Mouse (Mus musculus) forebrain, embryonic 15.5 days (tissue): Measurements from ENCODE around the gene Ahnak2. TPM values are rescaled to one million over a fixed set of nuclear protein-coding genes. Genes with fewer than 3 reads are reported as not detected.

Experiments
- ATAC-seq: fragments of 200-750 bp; cut with Nextera tagmentation; replicated peaks from 2 replicates; pipeline ENCODE4 v1.8.0; 2017; ENCODE audit warnings: mild to moderate bottlenecking, moderate TSS enrichment, moderate library complexity
- H3K27ac ChIP-seq: fragments of 300-500 bp; sonication (generic); replicated peaks from 2 replicates; pipeline ENCODE4 v1.5.1; 2015; ENCODE audit warnings: mild to moderate bottlenecking, inconsistent platforms
- H3K27me3 ChIP-seq: fragments of 300-500 bp; sonication (generic); 2 replicates; pipeline ENCODE4 v1.6.1; 2015; ENCODE audit warnings: inconsistent platforms
- H3K36me3 ChIP-seq: fragments of 300-500 bp; sonication (generic); 2 replicates; pipeline ENCODE4 v1.6.1; 2015; ENCODE audit warnings: mild to moderate bottlenecking, inconsistent platforms
- H3K4me1 ChIP-seq: fragments of 300-500 bp; sonication (generic); 2 replicates; pipeline ENCODE4 v1.6.1; 2015; ENCODE audit warnings: inconsistent platforms
- H3K4me2 ChIP-seq: fragments of 300-500 bp; sonication (generic); replicated peaks from 2 replicates; pipeline ENCODE4 v1.6.1; 2015; ENCODE audit warnings: mild to moderate bottlenecking, inconsistent platforms
- H3K4me3 ChIP-seq: fragments of 300-500 bp; sonication (generic); 2 replicates; pipeline ENCODE4 v1.5.1; 2015; ENCODE audit warnings: mild to moderate bottlenecking, inconsistent platforms
- H3K9ac ChIP-seq: fragments of 300-500 bp; sonication (generic); replicated peaks from 2 replicates; pipeline ENCODE4 v1.6.1; 2015; ENCODE audit warnings: mild to moderate bottlenecking, inconsistent platforms
- H3K9me3 ChIP-seq: fragments of 300-500 bp; sonication (generic); 2 replicates; pipeline ENCODE4 v1.6.1; 2016; ENCODE audit warnings: inconsistent platforms
- WGBS: fragments of 180-500 bp; shearing (Covaris S2); methylation state at CpG from one replicate; pipeline ENCODE4 v1.1.7; 2015; ENCODE audit warnings: mixed read lengths; 5-methylcytosine and 5-hydroxymethylcytosine counted together
- polyA plus RNA-seq: library from polyadenylated mRNA; unstranded; fragments of >200 nt; fragmentation: Nextera tagmentation; extraction: Ambion mirVana; gene quantifications from 2 replicates; pipeline ENCODE4 v1.2.1, GENCODE M21; 2015

Gene Ahnak2
- polyA plus RNA-seq, 1 experiment from 2014 or later, result 1.1 TPM

GRCm38 (mm10) chr12:112791026-112791425, 11.4 kb downstream of the Ahnak2 start:
- ATAC-seq, result no peak
- H3K4me3 ChIP-seq, result no peak overlapping the region
- H3K36me3 ChIP-seq, result no peaks in the 10 kb centered on the region
- peaks cover 6% of the 10 kb centered on the region; the same call in 1 of the 2 replicates for H3K4me1 ChIP-seq
- no peaks in the 10 kb centered on the region for H3K9me3 ChIP-seq
- H3K9ac ChIP-seq, result no peak overlapping the region
- H3K4me2 ChIP-seq, result no peak overlapping the region
- 71% methylated on average over 8 of the region's 8 CpGs for WGBS
- H3K27ac ChIP-seq, result no peak overlapping the region
- no peaks in the 10 kb centered on the region for H3K27me3 ChIP-seq

DNA sequence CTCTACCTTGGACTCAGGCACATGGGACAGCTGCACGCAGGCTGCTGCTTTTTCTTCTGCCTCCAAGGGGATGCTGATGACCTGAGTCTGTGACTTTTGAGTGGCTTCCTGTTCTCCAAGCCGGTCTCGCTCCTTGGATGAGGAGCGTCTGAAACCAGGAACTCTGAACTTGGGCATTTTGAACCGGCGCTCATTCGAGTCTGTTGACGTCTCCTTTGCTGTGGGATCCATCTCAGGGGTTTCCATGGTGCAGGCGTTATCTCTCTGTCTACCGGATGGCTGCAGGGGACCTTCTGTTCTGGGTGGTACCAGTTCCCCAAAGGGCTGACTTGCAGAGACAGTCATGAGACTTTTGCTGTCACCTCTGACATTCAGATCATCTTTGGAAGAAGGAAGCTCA, 28.0 kb downstream of the Ahnak2 start:
- Histone ChIP-seq H3K4me1 (no peaks in the 10 kb centered on the region), H3K9me3 (no peaks in the 10 kb centered on the region), H3K36me3 (no peaks in the 10 kb centered on the region), H3K9ac (no peak overlapping the region), H3K4me3 (no peak overlapping the region), H3K4me2 (no peak overlapping the region), H3K27ac (no peak overlapping the region), H3K27me3 (no peaks in the 10 kb centered on the region)
- WGBS, result 94% methylated on average over 10 of the region's 10 CpGs
- no peak for ATAC-seq

GRCm38 (mm10) chr12:112774026-112774425, 28.4 kb downstream of the Ahnak2 start:
- WGBS, result 94% methylated on average over 6 of the region's 6 CpGs
- Histone ChIP-seq H3K4me3 (no peak overlapping the region), H3K27me3 (no peaks in the 10 kb centered on the region), H3K36me3 (no peaks in the 10 kb centered on the region), H3K4me2 (no peak overlapping the region), H3K9me3 (no peaks in the 10 kb centered on the region), H3K27ac (no peak overlapping the region), H3K4me1 (no peaks in the 10 kb centered on the region), H3K9ac (no peak overlapping the region)
- no peak for ATAC-seq

- H3K4me2 ChIP-seq, result no peak overlapping the region
- no peaks in the 10 kb centered on the region for H3K4me1 ChIP-seq
- H3K27ac ChIP-seq, result no peak overlapping the region
- H3K4me3 ChIP-seq, result no peak overlapping the region
- no peaks in the 10 kb centered on the region for H3K36me3 ChIP-seq
- H3K27me3 ChIP-seq, result no peaks in the 10 kb centered on the region
- H3K9me3 ChIP-seq, result no peaks in the 10 kb centered on the region
- 41% methylated on average over 9 of the region's 9 CpGs for WGBS
- H3K9ac ChIP-seq, result no peak overlapping the region
- ATAC-seq, result no peak
Observed at GRCm38 (mm10) chr12:112773366-112773765, 29.1 kb downstream of the Ahnak2 start.

- H3K4me3 ChIP-seq, result no peak overlapping the region
- H3K4me2 ChIP-seq, result no peak overlapping the region
- no peak overlapping the region for H3K9ac ChIP-seq
- no peaks in the 10 kb centered on the region for H3K9me3 ChIP-seq
- H3K27ac ChIP-seq, result no peak overlapping the region
- no peak for ATAC-seq
- H3K27me3 ChIP-seq, result no peaks in the 10 kb centered on the region
- H3K36me3 ChIP-seq, result no peaks in the 10 kb centered on the region
- 91% methylated on average over 14 of the region's 14 CpGs for WGBS
- H3K4me1 ChIP-seq, result no peaks in the 10 kb centered on the region
Observed at GRCm38 (mm10) chr12:112772306-112772705, 30.2 kb downstream of the Ahnak2 start.

GRCm38 (mm10) chr12:112770396-112770795, 32.1 kb downstream of the Ahnak2 start:
- H3K9me3 ChIP-seq, result no peaks in the 10 kb centered on the region
- no peaks in the 10 kb centered on the region for H3K27me3 ChIP-seq
- H3K27ac ChIP-seq, result no peak overlapping the region
- H3K4me1 ChIP-seq, result no peaks in the 10 kb centered on the region
- H3K4me3 ChIP-seq, result no peak overlapping the region
- 87% methylated on average over 4 of the region's 4 CpGs for WGBS
- H3K4me2 ChIP-seq, result no peak overlapping the region
- ATAC-seq, result no peak
- no peaks in the 10 kb centered on the region for H3K36me3 ChIP-seq
- no peak overlapping the region for H3K9ac ChIP-seq

DNA sequence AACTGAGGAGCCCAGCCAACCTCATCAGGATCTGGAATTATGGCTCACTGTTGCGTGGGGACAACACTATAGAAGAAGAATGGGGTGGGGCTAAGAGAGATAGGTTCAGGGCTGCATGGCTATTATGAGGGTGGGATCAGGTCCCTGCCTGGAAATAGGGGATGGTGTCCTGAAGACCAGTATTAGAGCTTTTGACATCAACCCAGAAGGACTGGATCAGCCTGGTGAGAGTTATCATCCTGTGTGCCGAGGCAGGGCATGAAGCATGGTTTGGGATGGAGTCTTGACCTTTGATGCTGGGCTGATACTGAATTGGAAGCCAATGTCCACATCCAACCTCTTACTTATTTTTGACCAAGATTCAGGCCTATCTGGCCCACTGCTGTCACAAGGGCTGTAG, 32.7 kb downstream of the Ahnak2 start:
- Histone ChIP-seq H3K9ac (no peak overlapping the region), H3K27me3 (no peaks in the 10 kb centered on the region), H3K27ac (no peak overlapping the region), H3K4me1 (no peaks in the 10 kb centered on the region), H3K36me3 (no peaks in the 10 kb centered on the region), H3K4me3 (no peak overlapping the region), H3K9me3 (no peaks in the 10 kb centered on the region), H3K4me2 (no peak overlapping the region)
- ATAC-seq, result no peak
- WGBS, result 70% methylated on average over 2 of the region's 2 CpGs

DNA sequence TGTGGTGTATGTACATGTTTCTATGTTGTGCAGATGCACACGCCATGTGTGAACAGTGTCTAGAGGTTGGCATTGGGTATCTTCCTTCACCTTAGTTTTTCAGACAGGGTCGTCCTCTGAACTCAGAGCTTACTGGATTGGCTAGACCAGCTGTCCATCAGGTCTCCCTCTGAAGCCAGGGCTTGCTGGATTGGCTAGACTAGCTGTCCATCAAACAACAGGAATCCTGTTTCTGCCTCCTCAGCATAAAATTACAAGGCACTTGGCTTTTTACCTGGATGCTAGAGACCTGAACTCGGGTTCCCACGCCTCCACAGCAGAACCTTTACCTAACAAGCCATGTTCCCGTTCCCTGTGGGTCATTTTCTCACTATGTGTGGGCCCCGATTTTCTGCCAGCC, 33.4 kb downstream of the Ahnak2 start:
- Histone ChIP-seq H3K9me3 (no peaks in the 10 kb centered on the region), H3K27me3 (no peaks in the 10 kb centered on the region), H3K4me2 (no peak overlapping the region), H3K27ac (no peak overlapping the region), H3K9ac (no peak overlapping the region), H3K4me1 (no peaks in the 10 kb centered on the region), H3K4me3 (no peak overlapping the region), H3K36me3 (no peaks in the 10 kb centered on the region)
- 81% methylated on average over 6 of the region's 6 CpGs for WGBS
- no peak for ATAC-seq

GRCm38 (mm10) chr12:112768166-112768565, 34.3 kb downstream of the Ahnak2 start:
- 84% methylated on average over 8 of the region's 8 CpGs for WGBS
- Histone ChIP-seq H3K27me3 (no peaks in the 10 kb centered on the region), H3K9me3 (no peaks in the 10 kb centered on the region), H3K4me3 (no peak overlapping the region), H3K36me3 (no peaks in the 10 kb centered on the region), H3K27ac (no peak overlapping the region), H3K9ac (no peak overlapping the region), H3K4me1 (no peaks in the 10 kb centered on the region), H3K4me2 (no peak overlapping the region)
- no peak for ATAC-seq

GRCm38 (mm10) chr12:112767036-112767890, 35.2 kb downstream of the Ahnak2 start:
- H3K4me3 ChIP-seq, result no peak overlapping the region

GRCm38 (mm10) chr12:112766586-112766985, 35.9 kb downstream of the Ahnak2 start:
- Histone ChIP-seq H3K9ac (no peak overlapping the region), H3K4me2 (no peak overlapping the region), H3K27me3 (no peaks in the 10 kb centered on the region), H3K4me3 (no peak overlapping the region), H3K9me3 (no peaks in the 10 kb centered on the region), H3K4me1 (no peaks in the 10 kb centered on the region), H3K36me3 (no peaks in the 10 kb centered on the region), H3K27ac (no peak overlapping the region)
- WGBS, result 96% methylated on average over 7 of the region's 7 CpGs
- no peak for ATAC-seq

More at GRCm38 (mm10) chr12:112767036-112767890, 35.2 kb downstream of the Ahnak2 start:
- Histone ChIP-seq H3K9ac (no peak overlapping the region), H3K36me3 (no peaks in the 10 kb centered on the region), H3K9me3 (no peaks in the 10 kb centered on the region), H3K27ac (no peak overlapping the region), H3K4me1 (no peaks in the 10 kb centered on the region), H3K4me2 (no peak overlapping the region), H3K27me3 (no peaks in the 10 kb centered on the region)
- no peak for ATAC-seq
- WGBS, result 91% methylated on average over 16 of the region's 16 CpGs

DNA sequence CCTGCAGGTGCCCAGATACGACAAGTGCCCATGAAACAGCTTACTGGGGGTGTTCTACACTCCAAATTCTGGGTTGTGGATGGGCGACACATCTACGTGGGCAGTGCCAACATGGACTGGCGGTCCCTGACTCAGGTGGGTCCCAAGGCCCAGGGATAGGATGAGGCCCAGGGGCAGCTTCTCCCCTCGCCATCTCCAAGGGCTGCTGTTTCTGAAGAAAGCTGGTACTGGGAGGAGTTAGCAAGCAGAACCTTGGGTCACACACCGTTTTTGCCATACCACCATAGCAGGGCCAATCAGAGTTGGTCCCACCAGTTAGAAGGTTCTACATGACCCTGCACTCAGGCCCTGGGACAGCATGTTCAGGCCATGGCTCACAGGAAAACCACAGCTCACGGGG, 37.5 kb downstream of the Ahnak2 start:
- Histone ChIP-seq H3K27ac (no peak overlapping the region), H3K4me3 (no peak overlapping the region), H3K9ac (no peak overlapping the region), H3K9me3 (no peaks in the 10 kb centered on the region), H3K4me1 (no peaks in the 10 kb centered on the region), H3K36me3 (no peaks in the 10 kb centered on the region), H3K4me2 (no peak overlapping the region), H3K27me3 (no peaks in the 10 kb centered on the region)
- ATAC-seq, result no peak
- WGBS, result 92% methylated on average over 7 of the region's 7 CpGs

- H3K36me3 ChIP-seq, result no peaks in the 10 kb centered on the region
- H3K27ac ChIP-seq, result no peak overlapping the region
- H3K4me1 ChIP-seq, result no peaks in the 10 kb centered on the region
- ATAC-seq, result no peak
- no peaks in the 10 kb centered on the region for H3K27me3 ChIP-seq
- H3K4me3 ChIP-seq, result no peak overlapping the region
- no peak overlapping the region for H3K4me2 ChIP-seq
- H3K9me3 ChIP-seq, result no peaks in the 10 kb centered on the region
- WGBS, result 79% methylated on average over 5 of the region's 5 CpGs
- no peak overlapping the region for H3K9ac ChIP-seq
Observed at GRCm38 (mm10) chr12:112764141-112764540, 38.3 kb downstream of the Ahnak2 start.
